Mouse (Mus musculus): ENCODE results near the gene Sobp. TPM values are rescaled to one million over a fixed set of nuclear protein-coding genes. Genes with fewer than 3 reads are reported as not detected.

Gene Sobp
- total and polyA plus RNA-seq, 2 experiments from 2014 or later: 3.0 to 3.9 TPM

DNA sequence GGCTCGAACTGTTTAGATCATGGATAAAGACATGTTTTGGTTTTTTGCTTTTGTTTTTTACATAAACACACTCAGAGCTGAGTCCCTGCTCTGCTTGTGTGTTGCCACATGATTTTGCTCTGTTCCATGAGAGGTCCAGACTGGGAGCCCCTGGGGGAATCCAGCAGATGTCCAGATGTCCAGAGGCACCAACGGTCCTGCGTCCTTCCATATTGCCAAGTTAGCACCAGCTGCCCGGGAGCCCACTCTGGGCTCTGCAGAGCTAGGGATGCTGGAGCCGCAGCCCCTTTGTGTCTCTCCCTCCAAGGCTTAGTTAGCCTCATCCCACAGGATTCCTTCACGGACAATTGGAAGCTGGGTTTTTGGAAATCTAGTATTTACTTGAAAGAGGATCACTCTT lies 212.6 kb downstream of the Sobp start:
- no peaks in the 10 kb centered on the region for H3K9me3 ChIP-seq (replicated peaks; ENCODE audit: control insufficient read depth, low read length)
- H3K27me3 ChIP-seq (ENCODE audit: control insufficient read depth, insufficient read depth, low read length): peaks cover 10% of the 10 kb centered on the region; the same call in 1 of the 2 replicates
- no peaks in the 10 kb centered on the region for H3K4me1 ChIP-seq (ENCODE audit: control insufficient read depth, insufficient read depth)
- H3K9ac ChIP-seq (replicated peaks; ENCODE audit: low read depth, low read length): no peak overlapping the region
- no peak for ATAC-seq (ENCODE audit: insufficient read depth, low read depth)
- TF ChIP-seq CTCF (IDR thresholded peaks at IDR 0.05; ENCODE audit: low read depth): no peak
- no peak for TF ChIP-seq EP300 (IDR thresholded peaks at IDR 0.05; ENCODE audit: low read depth)
- H3K4me3 ChIP-seq (ENCODE audit: low read depth, low read length): no peak overlapping the region
- H3K4me2 ChIP-seq (ENCODE audit: low read depth, low read length): no peak overlapping the region
- no peak for DNase-seq (ENCODE audit: low spot score)
- WGBS: 76% methylated on average over 6 of the region's 6 CpGs
- H3K27ac ChIP-seq (ENCODE audit: low read depth): no peak overlapping the region
- H3K36me3 ChIP-seq (replicated peaks; ENCODE audit: control insufficient read depth, insufficient read depth, low read length): no peaks in the 10 kb centered on the region

DNA sequence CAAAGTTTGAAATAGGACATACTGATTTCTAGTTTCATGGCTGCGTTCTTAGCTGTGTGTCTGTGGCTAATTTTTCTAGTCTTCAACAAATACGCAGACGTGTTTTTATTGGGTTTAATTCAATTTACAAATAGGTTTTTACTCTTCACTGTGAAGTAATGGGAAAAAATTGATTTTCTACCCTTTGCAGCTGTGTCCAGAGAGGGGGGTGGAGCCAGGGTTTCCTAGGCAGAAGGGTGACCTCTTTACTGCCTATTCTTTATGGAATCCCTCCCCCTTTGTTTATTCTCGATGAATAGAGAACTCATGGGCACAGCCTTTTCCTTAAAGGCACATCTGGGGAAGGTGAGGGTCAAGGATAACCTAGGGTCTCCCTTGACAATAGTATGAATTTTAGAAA lies 215.6 kb downstream of the Sobp start:
- no peak for TF ChIP-seq CTCF (IDR thresholded peaks at IDR 0.05; ENCODE audit: low read depth)
- TF ChIP-seq EP300 (IDR thresholded peaks at IDR 0.05; ENCODE audit: low read depth): no peak
- H3K36me3 ChIP-seq (replicated peaks; ENCODE audit: control insufficient read depth, insufficient read depth, low read length): no peaks in the 10 kb centered on the region
- H3K27me3 ChIP-seq (ENCODE audit: control insufficient read depth, insufficient read depth, low read length): peaks cover 15% of the 10 kb centered on the region; the same call in 1 of the 2 replicates
- no peaks in the 10 kb centered on the region for H3K9me3 ChIP-seq (replicated peaks; ENCODE audit: control insufficient read depth, low read length)
- H3K4me3 ChIP-seq (ENCODE audit: low read depth, low read length): no peak overlapping the region
- DNase-seq (ENCODE audit: low spot score) (no peak), ATAC-seq (ENCODE audit: insufficient read depth, low read depth) (no peak)
- no peaks in the 10 kb centered on the region for H3K4me1 ChIP-seq (ENCODE audit: control insufficient read depth, insufficient read depth)
- WGBS: 58% methylated on average over 4 of the region's 4 CpGs
- H3K4me2 ChIP-seq (ENCODE audit: low read depth, low read length): peak overlapping the region; percentile 53; the same call in 1 of the 2 replicates
- no peak overlapping the region for H3K27ac ChIP-seq (ENCODE audit: low read depth)
- no peak overlapping the region for H3K9ac ChIP-seq (replicated peaks; ENCODE audit: low read depth, low read length)

- H3K9ac ChIP-seq (replicated peaks; ENCODE audit: low read depth, low read length): peak overlapping the region; percentile 24; the same call in 1 of the 2 replicates
- no peaks in the 10 kb centered on the region for H3K9me3 ChIP-seq (replicated peaks; ENCODE audit: control insufficient read depth, low read length)
- DNase-seq (ENCODE audit: low spot score) (peak; percentile 71), ATAC-seq (ENCODE audit: insufficient read depth, low read depth) (peak; percentile 76)
- TF ChIP-seq CTCF (IDR thresholded peaks at IDR 0.05; ENCODE audit: low read depth): peak; percentile 84
- TF ChIP-seq EP300 (IDR thresholded peaks at IDR 0.05; ENCODE audit: low read depth): no peak
- peak overlapping the region; percentile 32 for H3K4me3 ChIP-seq (ENCODE audit: low read depth, low read length)
- H3K27ac ChIP-seq (ENCODE audit: low read depth): no peak overlapping the region
- H3K36me3 ChIP-seq (replicated peaks; ENCODE audit: control insufficient read depth, insufficient read depth, low read length): no peaks in the 10 kb centered on the region
- H3K4me2 ChIP-seq (ENCODE audit: low read depth, low read length): peak overlapping the region; percentile 53
- 7% methylated on average over 21 of the region's 21 CpGs for WGBS
- no peaks in the 10 kb centered on the region for H3K4me1 ChIP-seq (ENCODE audit: control insufficient read depth, insufficient read depth)
- H3K27me3 ChIP-seq (ENCODE audit: control insufficient read depth, insufficient read depth, low read length): peaks cover 15% of the 10 kb centered on the region; the same call in 1 of the 2 replicates
Measured at GRCm38 (mm10) chr10:42957881-42958651, 216.3 kb downstream of the Sobp start.

GRCm38 (mm10) chr10:42955205-42955604 lies 219.1 kb downstream of the Sobp start:
- no peak overlapping the region for H3K9ac ChIP-seq (replicated peaks; ENCODE audit: low read depth, low read length)
- WGBS: 85% methylated on average over 3 of the region's 3 CpGs
- TF ChIP-seq EP300 (IDR thresholded peaks at IDR 0.05; ENCODE audit: low read depth): no peak
- H3K9me3 ChIP-seq (replicated peaks; ENCODE audit: control insufficient read depth, low read length): no peaks in the 10 kb centered on the region
- DNase-seq (ENCODE audit: low spot score): no peak
- H3K36me3 ChIP-seq (replicated peaks; ENCODE audit: control insufficient read depth, insufficient read depth, low read length): no peaks in the 10 kb centered on the region
- H3K4me3 ChIP-seq (ENCODE audit: low read depth, low read length): no peak overlapping the region
- H3K4me2 ChIP-seq (ENCODE audit: low read depth, low read length): no peak overlapping the region
- H3K4me1 ChIP-seq (ENCODE audit: control insufficient read depth, insufficient read depth): no peaks in the 10 kb centered on the region
- H3K27ac ChIP-seq (ENCODE audit: low read depth): no peak overlapping the region
- ATAC-seq (ENCODE audit: insufficient read depth, low read depth): no peak
- H3K27me3 ChIP-seq (ENCODE audit: control insufficient read depth, insufficient read depth, low read length): peaks cover 18% of the 10 kb centered on the region; the same call in 1 of the 2 replicates

- Histone ChIP-seq H3K4me3 (ENCODE audit: low read depth, low read length) (no peak overlapping the region), H3K9ac (replicated peaks; ENCODE audit: low read depth, low read length) (no peak overlapping the region), H3K4me1 (ENCODE audit: control insufficient read depth, insufficient read depth) (no peaks in the 10 kb centered on the region), H3K27me3 (ENCODE audit: control insufficient read depth, insufficient read depth, low read length) (peaks cover 15% of the 10 kb centered on the region; the same call in 1 of the 2 replicates), H3K27ac (ENCODE audit: low read depth) (no peak overlapping the region), H3K9me3 (replicated peaks; ENCODE audit: control insufficient read depth, low read length) (no peaks in the 10 kb centered on the region), H3K36me3 (replicated peaks; ENCODE audit: control insufficient read depth, insufficient read depth, low read length) (no peaks in the 10 kb centered on the region), H3K4me2 (ENCODE audit: low read depth, low read length) (no peak overlapping the region)
- TF ChIP-seq EP300 (IDR thresholded peaks at IDR 0.05; ENCODE audit: low read depth): no peak
- no peak for TF ChIP-seq CTCF (IDR thresholded peaks at IDR 0.05; ENCODE audit: low read depth)
- DNase-seq (ENCODE audit: low spot score): no peak
- WGBS: 63% methylated on average over 5 of the region's 5 CpGs
- no peak for ATAC-seq (ENCODE audit: insufficient read depth, low read depth)
Measured at GRCm38 (mm10) chr10:42953601-42954000, 220.7 kb downstream of the Sobp start.

Other genes starting within 250 kb of the Sobp start
- gene 9030612E09Rik, start 174 bp upstream of the Sobp start, total RNA-seq (2014; rRNA removed; ENCODE audit: low replicate concordance): 0.11 and 0.43 TPM in 2 replicates
- 1.1 and 1.2 TPM in 2 replicates for gene 9030612E09Rik, start 174 bp upstream of the Sobp start, polyA plus RNA-seq (2015; fragmentation: Nextera tagmentation; extraction: Ambion mirVana)
- 15.0 and 28.9 TPM in 2 replicates for gene Pdss2, start 47.0 kb upstream of the Sobp start, total RNA-seq (2014; rRNA removed; ENCODE audit: low replicate concordance)
- 14.1 and 14.7 TPM in 2 replicates for gene Pdss2, start 47.0 kb upstream of the Sobp start, polyA plus RNA-seq (2015; fragmentation: Nextera tagmentation; extraction: Ambion mirVana)